Mouse (Mus musculus): ENCODE measurements around the gene Fam78b. TPM values are rescaled to one million over a fixed set of nuclear protein-coding genes. Genes with fewer than 3 reads are reported as not detected.

Gene Fam78b
- total RNA-seq (2021) = 1 to 10 TPM; 1.8 to 3.8 TPM
- long read RNA-seq, experiment 1, full-length matches to known transcripts = 4 of 4 reads
- long read RNA-seq, experiment 1, partial matches to known transcripts = 0 of 4 reads
- long read RNA-seq, experiment 1, other reads (novel, unspliced or antisense) = 0 of 4 reads
- long read RNA-seq, experiment 2, partial matches to known transcripts = 0 of 4 reads
- long read RNA-seq, experiment 2, other reads (novel, unspliced or antisense) = 1 of 4 reads

DNA sequence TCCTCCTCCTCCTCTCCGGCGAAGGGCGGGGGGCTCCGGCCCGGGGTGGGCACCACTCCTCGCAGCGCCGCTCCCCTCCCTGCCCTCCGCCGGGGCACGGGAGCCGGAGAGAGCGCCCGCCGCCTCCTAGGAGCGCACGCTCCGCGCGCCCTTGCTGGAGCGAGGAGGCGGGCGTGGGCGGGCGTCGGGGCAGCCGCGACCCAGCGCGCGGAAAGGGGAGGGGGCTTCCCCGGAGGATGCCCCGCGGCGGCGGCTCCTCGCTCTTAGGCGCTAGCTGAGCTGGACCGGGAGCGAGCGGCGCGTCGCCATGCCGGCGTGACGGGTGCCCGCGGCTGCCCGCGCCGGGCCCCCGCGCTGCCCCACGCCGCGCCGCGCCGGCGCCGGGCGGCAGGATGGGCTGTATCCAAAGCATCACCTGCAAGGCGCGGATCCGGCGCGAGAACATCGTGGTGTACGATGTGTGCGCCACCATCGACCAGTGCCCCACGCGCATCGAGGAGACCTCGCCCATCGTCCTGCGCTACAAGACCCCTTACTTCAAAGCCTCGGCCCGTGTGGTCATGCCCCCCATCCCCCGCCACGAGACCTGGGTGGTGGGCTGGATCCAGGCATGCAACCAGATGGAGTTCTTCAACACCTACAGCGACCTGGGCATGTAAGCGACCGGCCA, at the start of gene Fam78b:
Gene Fam78b, plus strand, starts transcription at position 244 of the 670 bp plus-strand sequence.
- peak; percentile 49 for DNase-seq

DNA sequence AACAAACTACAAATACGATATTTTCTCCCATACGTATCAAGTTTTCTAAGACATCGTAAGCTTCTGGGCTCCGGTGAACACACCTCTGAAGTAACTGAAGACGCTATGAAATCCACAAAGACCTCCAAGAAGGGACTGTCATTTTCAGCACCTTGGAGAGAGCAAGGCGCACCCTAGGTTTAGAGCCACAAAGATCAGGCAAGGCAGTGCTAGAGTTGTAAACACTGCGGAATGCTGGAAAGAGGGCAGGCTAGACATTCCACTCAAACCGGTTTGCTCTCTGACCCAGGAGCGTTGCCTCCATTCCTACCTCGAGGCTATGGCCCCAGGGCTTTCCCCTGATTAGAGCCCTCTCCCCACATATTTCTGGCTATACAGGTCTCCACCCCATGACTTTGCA, 36.7 kb upstream of the Fam78b start:
- DNase-seq = peak; percentile 9

GRCm38 (mm10) chr1:166968271-166968670, 32.9 kb upstream of the Fam78b start:
- DNase-seq = no peak

DNA sequence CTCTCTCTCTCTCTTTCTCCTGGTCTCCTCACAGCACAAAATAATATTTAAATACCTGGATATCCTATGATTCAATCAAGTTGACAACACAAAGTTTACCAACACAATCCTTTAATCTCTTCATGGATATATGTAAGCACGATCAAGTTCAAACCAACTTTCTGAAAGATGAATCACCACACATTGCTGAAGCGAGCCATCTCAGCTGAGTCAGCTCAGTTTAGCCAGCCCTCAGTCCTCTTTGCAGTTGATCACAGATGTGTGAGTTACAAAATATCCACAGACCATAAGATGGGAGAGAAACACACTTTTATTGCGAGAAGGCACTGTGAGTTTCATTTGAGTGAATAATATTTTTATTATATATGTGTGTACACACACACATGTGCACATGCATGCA, 27.5 kb upstream of the Fam78b start:
- DNase-seq = no peak

GRCm38 (mm10) chr1:166978611-166979010, 22.6 kb upstream of the Fam78b start:
- DNase-seq = no peak

- no peak for DNase-seq
Measured at GRCm38 (mm10) chr1:166994266-166994665, 7.0 kb upstream of the Fam78b start.

- DNase-seq = no peak
Measured at GRCm38 (mm10) chr1:166996250-166996649, 5.0 kb upstream of the Fam78b start.

DNA sequence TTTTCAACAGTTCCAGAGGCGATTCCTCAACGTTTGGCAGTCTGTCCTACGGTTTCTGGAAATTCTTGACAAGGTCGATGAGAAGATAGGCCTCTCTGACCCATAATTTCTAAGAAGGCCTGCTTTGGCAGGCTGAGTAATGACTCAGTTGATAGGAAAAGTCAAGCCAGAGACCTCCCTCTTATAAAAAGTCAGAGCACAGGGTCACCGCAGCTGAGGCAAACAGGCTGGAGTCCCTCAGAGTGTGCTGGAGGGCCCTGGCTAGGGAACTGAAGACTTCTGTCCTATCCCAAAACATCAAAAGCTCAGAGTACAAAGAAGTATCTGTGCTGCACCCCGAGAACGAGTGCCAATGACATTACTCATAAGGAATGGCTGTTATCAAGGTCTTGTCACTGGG, 4.4 kb upstream of the Fam78b start:
- DNase-seq = no peak

- DNase-seq = peak; percentile 78
Measured at GRCm38 (mm10) chr1:167000529-167001173, 566 bp upstream of the Fam78b start.

GRCm38 (mm10) chr1:167001844-167002485, 748 bp downstream of the Fam78b start:
- DNase-seq = no peak

- DNase-seq = peak; percentile 58
Measured at GRCm38 (mm10) chr1:167002486-167002850, 1.3 kb downstream of the Fam78b start.

- no peak for DNase-seq
Measured at GRCm38 (mm10) chr1:167004621-167005020, 3.4 kb downstream of the Fam78b start.

DNA sequence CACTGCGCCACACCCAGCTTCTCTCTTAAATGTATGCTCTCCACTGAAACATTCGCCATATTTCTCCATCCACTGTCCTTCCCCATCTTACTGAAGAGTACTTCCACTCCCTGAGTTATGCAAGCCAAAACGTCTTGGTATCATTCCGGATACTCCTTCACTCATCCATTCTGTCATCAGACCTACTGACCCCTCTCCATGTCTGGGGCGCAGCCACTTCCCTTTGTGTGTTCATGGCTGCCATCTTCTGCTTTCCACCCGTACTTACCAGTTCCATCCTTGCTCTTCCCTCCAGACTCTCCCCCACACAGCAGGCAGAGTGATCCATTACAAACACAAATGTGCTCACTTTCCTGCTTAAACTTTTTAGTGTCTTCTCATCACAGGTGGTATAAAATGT, 6.1 kb downstream of the Fam78b start:
- no peak for DNase-seq

DNA sequence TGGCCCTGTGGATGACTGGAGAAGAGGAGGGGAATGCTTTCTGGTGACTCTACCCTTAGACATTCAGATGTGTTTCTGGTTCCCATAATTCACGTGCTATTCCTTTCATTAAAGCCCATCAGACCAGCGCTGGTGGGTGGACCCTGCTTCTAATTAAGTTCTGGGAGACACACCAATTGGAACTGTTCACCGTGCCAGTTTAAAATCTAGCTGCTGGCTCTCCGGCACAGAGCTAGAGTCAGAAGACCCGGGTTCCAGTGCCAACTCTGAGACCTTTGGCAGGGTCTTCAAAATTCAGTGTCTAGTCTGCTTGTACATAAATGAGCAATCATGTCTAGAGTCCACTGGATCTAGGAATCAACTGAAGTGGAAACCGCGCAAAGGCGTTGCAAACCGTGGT, 9.0 kb downstream of the Fam78b start:
- no peak for DNase-seq

DNA sequence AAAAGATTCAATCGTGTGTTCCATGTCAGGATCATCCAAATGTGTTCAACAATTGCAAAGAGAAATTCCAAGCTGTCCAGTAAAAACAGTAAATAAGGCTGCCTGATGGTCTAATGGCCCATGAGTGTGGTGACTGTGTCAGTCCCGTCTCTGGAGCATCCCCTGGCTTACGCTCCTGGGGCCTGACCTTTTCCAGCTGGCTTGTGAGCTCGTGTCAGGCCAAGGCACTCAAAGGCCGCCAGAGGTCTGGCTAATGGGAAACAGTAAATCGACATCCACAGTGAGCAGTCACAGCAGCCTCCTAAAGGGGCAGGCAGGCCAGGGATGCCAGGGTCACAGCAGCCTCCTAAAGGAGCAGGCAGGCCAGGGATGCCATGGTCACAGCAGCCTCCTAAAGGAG, 10.1 kb downstream of the Fam78b start:
- DNase-seq = no peak

- DNase-seq = no peak
Measured at GRCm38 (mm10) chr1:167012616-167013015, 11.4 kb downstream of the Fam78b start.

DNA sequence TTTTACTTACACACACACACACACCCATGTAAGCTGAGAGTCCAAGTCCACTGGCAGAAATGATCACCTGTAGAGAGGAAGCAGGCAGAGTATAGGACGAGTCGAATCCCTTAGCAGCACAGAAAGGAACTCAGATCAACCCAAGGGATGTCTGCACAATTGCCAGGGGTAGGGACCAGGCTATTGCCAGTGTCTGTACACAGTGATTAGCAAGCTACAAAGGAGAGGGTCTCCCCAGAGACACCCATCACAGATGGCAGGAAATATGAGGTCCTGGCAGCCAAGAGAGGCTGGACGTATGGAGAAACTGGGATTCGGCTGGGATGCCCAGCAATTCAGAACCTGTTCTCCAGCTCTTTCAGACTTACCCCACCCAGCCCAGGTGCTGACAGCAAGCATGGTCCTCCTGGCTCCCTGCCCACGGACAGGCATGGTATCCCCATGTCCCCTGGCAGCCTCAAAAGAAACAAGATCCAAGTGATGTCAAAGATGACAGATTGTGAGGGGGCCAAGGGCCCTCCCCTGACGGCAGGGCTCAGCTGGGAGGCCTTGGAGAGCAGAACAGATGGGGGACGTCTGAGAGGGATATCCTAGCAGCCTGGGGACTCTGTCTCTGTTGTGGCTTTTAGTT, 12.1 kb downstream of the Fam78b start:
- no peak for DNase-seq

- DNase-seq = peak; percentile 18
Measured at GRCm38 (mm10) chr1:167016269-167016668, 15.1 kb downstream of the Fam78b start.

DNA sequence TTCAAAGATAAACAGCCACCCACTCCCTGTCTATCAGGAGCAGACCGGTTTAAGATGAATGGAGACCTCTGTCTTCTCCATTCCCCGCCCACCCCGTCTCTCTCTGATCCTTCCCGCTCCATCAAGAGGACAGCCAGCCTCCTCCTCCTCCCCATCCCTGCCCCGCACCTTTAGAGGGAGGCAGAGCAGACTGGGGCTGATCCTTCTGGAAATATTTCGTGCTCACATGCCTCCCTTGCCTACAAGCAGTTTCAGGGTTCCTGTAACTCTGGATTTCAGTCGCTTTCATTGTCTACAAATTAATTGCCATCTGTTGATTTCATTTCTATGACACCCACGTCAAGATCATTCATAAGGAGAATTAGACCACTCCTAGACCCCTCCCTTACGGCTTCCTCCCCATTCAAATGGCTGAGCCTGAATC, 20.8 kb downstream of the Fam78b start:
- no peak for DNase-seq

GRCm38 (mm10) chr1:167022541-167023121, 21.4 kb downstream of the Fam78b start:
- no peak for DNase-seq

DNA sequence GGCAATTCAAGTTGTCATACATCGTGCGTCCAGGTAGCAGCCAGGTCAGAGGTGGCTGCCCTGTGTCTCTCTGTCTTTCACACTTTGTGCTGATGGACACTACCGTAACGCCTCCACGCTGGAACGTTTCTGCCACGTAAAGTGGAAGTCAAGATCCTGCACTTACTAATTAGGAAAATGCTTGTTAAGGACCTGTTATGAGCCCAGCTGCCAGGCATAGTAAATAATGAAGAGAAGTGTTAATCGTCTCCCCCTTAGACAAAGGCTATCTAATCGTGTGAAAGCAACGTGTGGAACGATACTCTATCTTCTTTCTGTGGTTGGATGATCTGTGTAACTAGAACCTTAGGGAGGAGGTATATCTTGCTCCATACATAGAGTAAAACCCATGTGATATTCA, 22.6 kb downstream of the Fam78b start:
- no peak for DNase-seq

DNA sequence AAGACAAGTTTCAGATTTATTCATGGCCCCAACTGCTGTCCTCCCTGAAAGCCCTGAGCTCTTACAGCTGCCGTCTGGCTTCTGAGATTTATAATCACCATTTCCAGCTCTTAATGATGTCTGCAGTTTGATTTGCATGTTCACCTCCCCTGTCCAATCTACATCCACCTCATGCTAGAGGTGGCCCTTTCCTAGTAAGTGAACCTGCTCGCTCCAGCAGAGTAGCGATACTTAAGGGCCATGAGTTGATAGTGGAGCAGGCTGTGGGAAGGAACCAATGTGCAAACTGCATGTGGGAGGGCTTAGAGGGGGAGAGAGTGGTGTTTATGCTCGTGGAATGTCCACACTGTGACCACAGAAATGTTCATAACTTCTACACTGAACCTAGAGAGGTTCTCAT, 23.7 kb downstream of the Fam78b start:
- no peak for DNase-seq
